In the genomic region with DNA sequence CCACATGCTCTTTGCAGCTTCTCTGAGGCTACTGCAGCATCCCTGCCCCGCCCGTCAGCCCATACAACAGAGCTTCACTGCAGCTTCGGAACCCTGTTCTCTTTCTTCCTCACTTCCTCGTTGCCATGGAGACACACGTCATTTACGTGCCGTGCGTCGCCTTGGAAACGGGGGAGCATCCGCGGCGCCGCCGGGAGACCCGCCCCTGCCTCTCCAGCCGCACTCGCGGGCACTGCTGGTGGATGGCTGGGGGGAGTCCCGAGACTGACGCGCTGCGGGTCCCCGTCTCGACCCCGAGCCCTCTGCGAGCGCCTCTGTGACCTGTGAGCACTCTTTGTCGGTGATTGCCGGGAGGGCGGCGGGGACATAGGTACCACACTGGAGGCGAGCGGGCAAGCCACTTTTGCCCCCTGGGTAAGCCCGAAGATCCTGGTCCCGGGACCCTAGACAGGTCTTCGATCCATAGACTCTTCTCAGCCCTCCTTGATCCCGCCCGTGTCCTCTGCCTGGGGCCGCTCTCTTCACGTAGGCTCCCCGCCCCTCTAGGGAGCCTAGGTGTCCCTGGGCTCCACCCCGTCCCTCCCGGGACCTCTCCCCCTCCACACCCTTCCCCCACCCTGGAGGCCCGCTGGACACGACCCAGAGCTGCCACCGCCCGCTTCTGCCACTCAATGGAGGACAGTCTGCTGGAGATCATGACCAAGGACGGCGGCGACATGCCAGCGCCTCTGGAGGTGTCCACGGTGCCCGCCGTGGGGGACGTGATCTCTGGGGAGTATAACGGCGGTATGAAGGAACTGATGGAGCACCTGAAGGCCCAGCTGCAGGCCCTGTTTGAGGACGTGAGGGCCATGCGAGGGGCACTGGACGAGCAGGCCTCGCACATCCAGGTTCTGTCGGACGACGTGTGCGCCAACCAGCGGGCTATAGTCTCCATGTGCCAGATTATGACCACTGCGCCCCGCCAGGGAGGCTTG, we compare ENCODE assay signal across 1 mouse cellular context.
TF ChIP-seq lines count a peak whose summit lies in the region.

No protein-coding gene starts in this region.

TF ChIP-seq in myocyte, 11 proteins besides CTCF, POLR2A, EP300 and RAD21:
- TF ChIP-seq MAX (IDR thresholded peaks at IDR 0.05; ENCODE audit: low read depth) (no peak), TCF12 (IDR thresholded peaks at IDR 0.05; ENCODE audit: insufficient read depth, poor library complexity, severe bottlenecking) (no peak), MYOD1 (IDR thresholded peaks at IDR 0.05; ENCODE audit: control insufficient read depth in 1 of 3, insufficient read length in 2 of 3, low read depth in 2 of 3) (no peak), TCF3 (IDR thresholded peaks at IDR 0.05; ENCODE audit: insufficient read length, low read depth) (no peak), POLR2AphosphoS2 (IDR thresholded peaks at IDR 0.05; ENCODE audit: insufficient read length, low read depth) (no peak), USF1 (IDR thresholded peaks at IDR 0.05; ENCODE audit: low read depth) (no peak), MYOG (IDR thresholded peaks at IDR 0.05; ENCODE audit: control insufficient read depth in 1 of 3, insufficient read depth in 1 of 3, insufficient read length in 2 of 3, low read depth in 2 of 3) (no peak)
TF ChIP-seq in myocyte: peak in this region for 0.
